Mouse (Mus musculus): ENCODE results near the gene Spns2. TPM values are rescaled to one million over a fixed set of nuclear protein-coding genes. Genes with fewer than 3 reads are reported as not detected.

The Spns2 gene
- polyA plus RNA-seq, 2 experiments = 3.8 to 8.6 TPM

GRCm38 (mm10) chr11:72496066-72496465 lies 6.4 kb upstream of the Spns2 start:
- Histone ChIP-seq H3K27me3 (ENCODE audit: control insufficient read depth, insufficient read depth, low read length) (no peaks in the 10 kb centered on the region; the same call in 1 of the 2 replicates), H3K4me3 (ENCODE audit: insufficient read depth in 1 of 2, low read depth in 2 of 2, low read length in 2 of 2) (no peak overlapping the region), H3K4me1 (replicated peaks; ENCODE audit: control insufficient read depth in 2 of 2, insufficient read depth in 2 of 2, low read length in 1 of 2) (no peaks in the 10 kb centered on the region; a peak in 1 of 4 replicates), H3K9ac (replicated peaks) (no peak overlapping the region), H3K27ac (no peak overlapping the region), H3K36me3 (replicated peaks; ENCODE audit: control insufficient read depth, insufficient read depth, low read depth) (no peaks in the 10 kb centered on the region), H3K4me2 (ENCODE audit: low read depth) (no peak overlapping the region), H3K9me3 (ENCODE audit: control insufficient read depth, low read length) (no peaks in the 10 kb centered on the region)
- ATAC-seq (ENCODE audit: insufficient read depth) (no peak), DNase-seq (ENCODE audit: low read depth in 3 of 3, low spot score in 3 of 3) (no peak)
- no peak for TF ChIP-seq CTCF (IDR thresholded peaks at IDR 0.05; ENCODE audit: low read depth)
- no peak for TF ChIP-seq EP300 (IDR thresholded peaks at IDR 0.05; ENCODE audit: low read depth)
- WGBS (ENCODE audit: insufficient replicate concordance) = 46% methylated on average over 3 of the region's 3 CpGs

DNA sequence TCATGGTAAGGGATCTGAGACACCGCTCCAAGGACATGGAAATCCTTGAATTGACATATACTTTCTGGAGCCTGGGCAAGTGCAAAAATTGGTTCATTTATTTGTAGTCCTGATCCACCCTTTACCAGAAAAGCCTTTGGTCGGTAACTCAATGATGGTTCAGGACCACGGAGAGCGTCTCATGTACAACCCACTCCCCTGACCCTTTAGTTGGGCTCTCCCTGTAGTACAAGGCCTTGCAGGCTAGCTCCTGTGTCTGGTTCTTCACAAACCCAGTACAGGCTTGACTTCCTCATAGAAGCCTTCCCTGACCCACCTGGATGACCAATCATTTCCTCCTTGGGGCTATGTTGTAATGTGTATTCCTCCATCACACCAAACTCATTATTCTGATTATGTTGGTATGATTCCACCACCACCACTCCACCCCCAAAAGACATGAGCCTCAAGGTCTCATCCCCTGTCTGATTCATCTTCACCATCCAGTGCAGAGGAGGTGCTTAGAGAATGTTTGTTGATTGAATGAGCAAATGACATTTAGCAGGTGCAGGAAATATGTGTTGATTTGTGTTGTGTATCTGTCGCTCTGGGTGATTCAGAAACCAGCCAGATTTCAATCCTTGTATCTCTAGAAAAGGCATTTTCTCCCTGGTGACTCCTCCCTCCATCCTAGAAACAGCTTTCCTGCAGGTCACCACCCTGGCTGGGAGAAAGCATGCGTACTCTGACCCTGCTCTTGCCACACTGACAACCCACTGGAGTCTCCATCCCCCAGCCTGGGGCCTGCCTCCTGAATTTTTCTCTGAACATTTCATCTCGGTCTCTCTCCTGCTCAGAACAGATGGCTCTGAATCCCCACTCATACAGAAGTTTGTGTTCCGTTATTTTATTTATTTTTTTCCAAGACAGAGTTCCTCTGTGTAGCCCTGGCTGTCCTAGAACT lies 4.6 kb upstream of the Spns2 start:
- ATAC-seq (ENCODE audit: insufficient read depth) = no peak
- H3K27ac ChIP-seq = no peak overlapping the region
- H3K4me2 ChIP-seq (ENCODE audit: low read depth) = no peak overlapping the region
- H3K9me3 ChIP-seq (ENCODE audit: control insufficient read depth, low read length) = no peaks in the 10 kb centered on the region
- no peak for DNase-seq (ENCODE audit: low read depth in 3 of 3, low spot score in 3 of 3)
- peaks cover 6% of the 10 kb centered on the region for H3K27me3 ChIP-seq (ENCODE audit: control insufficient read depth, insufficient read depth, low read length)
- no peaks in the 10 kb centered on the region for H3K36me3 ChIP-seq (replicated peaks; ENCODE audit: control insufficient read depth, insufficient read depth, low read depth)
- 41% methylated on average over 8 of the region's 8 CpGs for WGBS (ENCODE audit: insufficient replicate concordance)
- no peaks in the 10 kb centered on the region; a peak in 1 of 4 replicates for H3K4me1 ChIP-seq (replicated peaks; ENCODE audit: control insufficient read depth in 2 of 2, insufficient read depth in 2 of 2, low read length in 1 of 2)
- H3K4me3 ChIP-seq (ENCODE audit: insufficient read depth in 1 of 2, low read depth in 2 of 2, low read length in 2 of 2) = no peak overlapping the region
- H3K9ac ChIP-seq (replicated peaks) = no peak overlapping the region
- no peak for TF ChIP-seq EP300 (IDR thresholded peaks at IDR 0.05; ENCODE audit: low read depth)

GRCm38 (mm10) chr11:72491130-72491960 lies 1.6 kb upstream of the Spns2 start:
- Histone ChIP-seq H3K9ac (replicated peaks) (no peak overlapping the region), H3K9me3 (ENCODE audit: control insufficient read depth, low read length) (no peaks in the 10 kb centered on the region), H3K27ac (no peak overlapping the region), H3K36me3 (replicated peaks; ENCODE audit: control insufficient read depth, insufficient read depth, low read depth) (no peaks in the 10 kb centered on the region), H3K4me2 (ENCODE audit: low read depth) (no peak overlapping the region), H3K4me3 (ENCODE audit: insufficient read depth in 1 of 2, low read depth in 2 of 2, low read length in 2 of 2) (no peak overlapping the region), H3K4me1 (replicated peaks; ENCODE audit: control insufficient read depth in 2 of 2, insufficient read depth in 2 of 2, low read length in 1 of 2) (peaks cover 0 to 15% of the 10 kb centered on the region in 2 experiments; a peak in 3 of 4 replicates), H3K27me3 (ENCODE audit: control insufficient read depth, insufficient read depth, low read length) (peaks cover 6% of the 10 kb centered on the region)
- TF ChIP-seq EP300 (IDR thresholded peaks at IDR 0.05; ENCODE audit: low read depth) = no peak
- no peak for TF ChIP-seq CTCF (IDR thresholded peaks at IDR 0.05; ENCODE audit: low read depth)
- no peak for ATAC-seq (ENCODE audit: insufficient read depth)
- 58% methylated on average over 15 of the region's 15 CpGs for WGBS (ENCODE audit: insufficient replicate concordance)
- no peak for DNase-seq (ENCODE audit: low read depth in 3 of 3, low spot score in 3 of 3)

GRCm38 (mm10) chr11:72489397-72489796 lies 307 bp downstream of the Spns2 start:
- peak overlapping the region; percentile 53 to 60 for H3K4me3 ChIP-seq (ENCODE audit: insufficient read depth in 1 of 2, low read depth in 2 of 2, low read length in 2 of 2)
- H3K36me3 ChIP-seq (replicated peaks; ENCODE audit: control insufficient read depth, insufficient read depth, low read depth) = no peaks in the 10 kb centered on the region
- H3K27ac ChIP-seq = no peak overlapping the region
- TF ChIP-seq EP300 (IDR thresholded peaks at IDR 0.05; ENCODE audit: low read depth) (no peak), CTCF (IDR thresholded peaks at IDR 0.05; ENCODE audit: low read depth) (no peak)
- no peak for DNase-seq (ENCODE audit: low read depth in 3 of 3, low spot score in 3 of 3)
- 1% methylated on average over 37 of the region's 42 CpGs for WGBS (ENCODE audit: insufficient replicate concordance)
- no peaks in the 10 kb centered on the region for H3K9me3 ChIP-seq (ENCODE audit: control insufficient read depth, low read length)
- peak overlapping the region; percentile 67 for H3K4me2 ChIP-seq (ENCODE audit: low read depth)
- ATAC-seq (ENCODE audit: insufficient read depth) = no peak; the same call in 1 of the 2 replicates
- H3K9ac ChIP-seq (replicated peaks) = no peak overlapping the region
- H3K27me3 ChIP-seq (ENCODE audit: control insufficient read depth, insufficient read depth, low read length) = peaks cover 6% of the 10 kb centered on the region
- peaks cover 3 to 23% of the 10 kb centered on the region in 2 experiments; a peak in 3 of 4 replicates for H3K4me1 ChIP-seq (replicated peaks; ENCODE audit: control insufficient read depth in 2 of 2, insufficient read depth in 2 of 2, low read length in 1 of 2)

All from liver, embryonic 14.5 days (tissue).